Mouse (Mus musculus) embryonic fibroblast, embryonic 13.5 days (primary cell): ENCODE results near the gene Itgad.

ENCODE experiments used
- CTCF ChIP-seq: IDR thresholded peaks from 2 replicates; pipeline ENCODE4 v1.5.1; 2011; ENCODE audit warnings: mild to moderate bottlenecking, control low read depth, low read length, moderate library complexity, borderline replicate concordance; ENCODE audit not compliant: insufficient read depth
- POLR2A ChIP-seq: IDR thresholded peaks from 2 replicates; pipeline ENCODE4 v1.6.1; 2011; ENCODE audit warnings: low read depth, mild to moderate bottlenecking, control low read depth, low read length, moderate library complexity

DNA sequence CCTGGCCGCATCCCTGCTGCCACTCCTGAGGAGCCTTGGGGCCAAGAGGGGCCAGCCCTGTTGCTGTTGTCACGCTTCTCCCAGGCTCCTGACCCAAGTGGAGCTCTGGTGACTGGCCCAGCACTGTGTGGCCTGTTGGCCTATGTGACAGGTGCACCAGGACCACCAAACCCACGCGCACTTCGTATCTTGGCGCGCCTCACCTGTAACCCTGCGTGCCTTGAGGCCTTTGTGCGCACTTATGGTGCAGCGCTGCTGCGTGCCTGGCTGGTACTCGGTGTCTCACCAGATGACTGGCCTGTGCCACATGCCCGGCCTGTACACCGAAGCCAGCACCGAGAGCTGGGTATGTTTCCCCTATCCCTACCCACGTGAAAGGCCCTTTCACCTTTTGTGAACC is 88.2 kb downstream of the Itgad start:
- no peak for TF ChIP-seq CTCF
- TF ChIP-seq POLR2A: no peak
